Mouse (Mus musculus): ENCODE results near the gene Abcc12.

Abcc12 gene

GRCm38 (mm10) chr8:86512131-86512792 lies 68.2 kb downstream of the Abcc12 start:
- DNase-seq (ENCODE audit: low spot score) = no peak

GRCm38 (mm10) chr8:86501341-86501740 lies 79.1 kb downstream of the Abcc12 start:
- DNase-seq (ENCODE audit: low spot score) = no peak

GRCm38 (mm10) chr8:86495056-86495455 lies 85.4 kb downstream of the Abcc12 start:
- no peak for DNase-seq (ENCODE audit: low spot score)

GRCm38 (mm10) chr8:86493841-86494240 lies 86.6 kb downstream of the Abcc12 start:
- no peak for DNase-seq (ENCODE audit: low spot score)

GRCm38 (mm10) chr8:86485411-86485810 lies 95.1 kb downstream of the Abcc12 start:
- DNase-seq (ENCODE audit: low spot score) = no peak

GRCm38 (mm10) chr8:86484244-86484643 lies 96.2 kb downstream of the Abcc12 start:
- DNase-seq (ENCODE audit: low spot score) = no peak

- DNase-seq (ENCODE audit: low spot score) = no peak
These were observed 98.4 kb downstream of the Abcc12 start for GRCm38 (mm10) chr8:86482116-86482515.

- DNase-seq (ENCODE audit: low spot score) = peak; percentile 13
These were observed 104.6 kb downstream of the Abcc12 start for GRCm38 (mm10) chr8:86475711-86476438.

GRCm38 (mm10) chr8:86474461-86474860 lies 106.0 kb downstream of the Abcc12 start:
- DNase-seq (ENCODE audit: low spot score) = no peak

- DNase-seq (ENCODE audit: low spot score) = no peak
These were observed 107.4 kb downstream of the Abcc12 start for GRCm38 (mm10) chr8:86473121-86473520.

- DNase-seq (ENCODE audit: low spot score) = no peak
These were observed 109.8 kb downstream of the Abcc12 start for GRCm38 (mm10) chr8:86470717-86471116.

- DNase-seq (ENCODE audit: low spot score) = no peak
These were observed 117.3 kb downstream of the Abcc12 start for GRCm38 (mm10) chr8:86463215-86463614.

- no peak for DNase-seq (ENCODE audit: low spot score)
These were observed 120.1 kb downstream of the Abcc12 start for GRCm38 (mm10) chr8:86460372-86460771.

- no peak for DNase-seq (ENCODE audit: low spot score)
These were observed 126.6 kb downstream of the Abcc12 start for GRCm38 (mm10) chr8:86453697-86454480.

GRCm38 (mm10) chr8:86449870-86450515 lies 130.5 kb downstream of the Abcc12 start:
- no peak for DNase-seq (ENCODE audit: low spot score)

GRCm38 (mm10) chr8:86445516-86445915 lies 135.0 kb downstream of the Abcc12 start:
- no peak for DNase-seq (ENCODE audit: low spot score)

- no peak for DNase-seq (ENCODE audit: low spot score)
These were observed 136.7 kb downstream of the Abcc12 start for GRCm38 (mm10) chr8:86443744-86444143.

GRCm38 (mm10) chr8:86438983-86439299 lies 141.5 kb downstream of the Abcc12 start:
- no peak for DNase-seq (ENCODE audit: low spot score)

- DNase-seq (ENCODE audit: low spot score) = no peak
These were observed 142.1 kb downstream of the Abcc12 start for GRCm38 (mm10) chr8:86438133-86438982.

GRCm38 (mm10) chr8:86437418-86437817 lies 143.1 kb downstream of the Abcc12 start:
- no peak for DNase-seq (ENCODE audit: low spot score)
